Mouse (Mus musculus) myocyte (in vitro differentiated cells): ENCODE results near the gene C1qb.

Source experiments
- CEBPB ChIP-seq: IDR thresholded peaks from 2 replicates; pipeline ENCODE4 v1.6.1; 2011; ENCODE audit warnings: mild to moderate bottlenecking, moderate library complexity; ENCODE audit not compliant: poor library complexity, insufficient read depth, severe bottlenecking
- E2F4 ChIP-seq: IDR thresholded peaks from one replicate; pipeline ENCODE4 v1.6.1; 2011; ENCODE audit warnings: mild to moderate bottlenecking, control low read depth, moderate library complexity; ENCODE audit not compliant: insufficient read depth
- MAX ChIP-seq: IDR thresholded peaks from one replicate; pipeline ENCODE4 v1.6.1; 2011; ENCODE audit warnings: low read depth, mild to moderate bottlenecking, control low read depth
- MYOD1 ChIP-seq, 3 experiments: IDR thresholded peaks; one replicate each; pipeline ENCODE4 v1.6.1; 2011; ENCODE audit warnings: control low read depth in 2 of 3, low read depth in 2 of 3, mild to moderate bottlenecking in 2 of 3, moderate library complexity in 1 of 3; ENCODE audit not compliant: insufficient read length in 2 of 3, control insufficient read depth in 1 of 3
- POLR2A ChIP-seq: IDR thresholded peaks from one replicate; pipeline ENCODE4 v1.6.1; 2011; ENCODE audit warnings: low read depth, mild to moderate bottlenecking, control low read depth, moderate library complexity; ENCODE audit not compliant: insufficient read length
- REST ChIP-seq: IDR thresholded peaks from one replicate; pipeline ENCODE4 v1.6.1; 2011; ENCODE audit warnings: mild to moderate bottlenecking, control low read depth, moderate library complexity; ENCODE audit not compliant: insufficient read depth, insufficient read length
- TCF12 ChIP-seq: IDR thresholded peaks from one replicate; pipeline ENCODE4 v1.6.1; 2011; ENCODE audit warnings: mild to moderate bottlenecking, control low read depth; ENCODE audit not compliant: poor library complexity, insufficient read depth, severe bottlenecking
- TCF3 ChIP-seq: IDR thresholded peaks from one replicate; pipeline ENCODE4 v1.6.1; 2011; ENCODE audit warnings: low read depth, control low read depth; ENCODE audit not compliant: insufficient read length
- USF1 ChIP-seq: IDR thresholded peaks from one replicate; pipeline ENCODE4 v1.6.1; 2011; ENCODE audit warnings: low read depth, mild to moderate bottlenecking, control low read depth, moderate library complexity

DNA sequence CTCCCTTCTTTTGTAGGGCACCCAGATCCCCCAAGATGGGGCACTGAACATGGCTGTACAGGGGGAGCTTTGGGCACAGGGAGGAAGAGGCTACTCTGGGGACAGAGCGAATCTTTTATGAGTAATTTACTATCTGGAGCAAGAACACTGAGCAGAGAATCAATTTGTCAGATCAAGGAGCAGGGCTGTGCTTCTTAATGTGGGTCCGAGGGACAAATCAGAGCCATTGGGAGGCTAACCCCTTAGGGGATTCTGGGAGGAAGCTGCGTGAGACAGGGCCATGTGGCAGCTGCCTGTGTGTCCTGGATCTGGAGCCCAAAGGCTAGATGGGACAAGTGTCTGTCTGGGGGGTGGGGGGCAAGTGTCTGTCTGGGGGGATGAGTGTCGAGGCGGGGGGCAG lies 20.5 kb downstream of the C1qb start:
- TF ChIP-seq E2F4 (no peak), TCF3 (no peak), CEBPB (no peak), POLR2A (no peak), USF1 (no peak), MAX (no peak), TCF12 (no peak), REST (no peak), MYOD1 (IDR thresholded peaks at IDR 0.05; ENCODE audit: control insufficient read depth in 1 of 3, insufficient read length in 2 of 3, low read depth in 2 of 3) (no peak)
